Mouse (Mus musculus): ENCODE measurements around the gene Tmem80. TPM values are rescaled to one million over a fixed set of nuclear protein-coding genes. Genes with fewer than 3 reads are reported as not detected.

The Tmem80 gene
- total and polyA plus RNA-seq, 2 experiments from 2014 or later: 23.6 to 29.8 TPM

- H3K9me3 ChIP-seq (replicated peaks; ENCODE audit: control insufficient read depth, low read length): no peaks in the 10 kb centered on the region
- ATAC-seq (ENCODE audit: insufficient read depth, low read depth) (no peak), DNase-seq (ENCODE audit: low spot score) (no peak)
- no peak for TF ChIP-seq EP300 (IDR thresholded peaks at IDR 0.05; ENCODE audit: low read depth)
- TF ChIP-seq CTCF (IDR thresholded peaks at IDR 0.05; ENCODE audit: low read depth): peak; percentile 20; the same call in 1 of the 2 replicates
- no peaks in the 10 kb centered on the region for H3K36me3 ChIP-seq (replicated peaks; ENCODE audit: control insufficient read depth, insufficient read depth, low read length)
- no peaks in the 10 kb centered on the region for H3K4me1 ChIP-seq (ENCODE audit: control insufficient read depth, insufficient read depth)
- no peak overlapping the region for H3K4me2 ChIP-seq (ENCODE audit: low read depth, low read length)
- H3K27me3 ChIP-seq (ENCODE audit: control insufficient read depth, insufficient read depth, low read length): peaks cover 8% of the 10 kb centered on the region; the same call in 1 of the 2 replicates
- 47% methylated on average over 12 of the region's 12 CpGs for WGBS
- H3K27ac ChIP-seq (ENCODE audit: low read depth): no peak overlapping the region
- no peak overlapping the region for H3K4me3 ChIP-seq (ENCODE audit: low read depth, low read length)
- no peak overlapping the region for H3K9ac ChIP-seq (replicated peaks; ENCODE audit: low read depth, low read length)
Observed at GRCm38 (mm10) chr7:141355626-141356326, 28.2 kb downstream of the Tmem80 start.

- DNase-seq (ENCODE audit: low spot score) (no peak), ATAC-seq (ENCODE audit: insufficient read depth, low read depth) (no peak)
- TF ChIP-seq CTCF (IDR thresholded peaks at IDR 0.05; ENCODE audit: low read depth) (no peak), EP300 (IDR thresholded peaks at IDR 0.05; ENCODE audit: low read depth) (no peak)
- Histone ChIP-seq H3K36me3 (replicated peaks; ENCODE audit: control insufficient read depth, insufficient read depth, low read length) (no peaks in the 10 kb centered on the region), H3K4me3 (ENCODE audit: low read depth, low read length) (no peak overlapping the region), H3K4me2 (ENCODE audit: low read depth, low read length) (no peak overlapping the region), H3K27ac (ENCODE audit: low read depth) (no peak overlapping the region), H3K4me1 (ENCODE audit: control insufficient read depth, insufficient read depth) (no peaks in the 10 kb centered on the region), H3K9ac (replicated peaks; ENCODE audit: low read depth, low read length) (no peak overlapping the region), H3K9me3 (replicated peaks; ENCODE audit: control insufficient read depth, low read length) (no peaks in the 10 kb centered on the region), H3K27me3 (ENCODE audit: control insufficient read depth, insufficient read depth, low read length) (peaks cover 17% of the 10 kb centered on the region)
- 70% methylated on average over 14 of the region's 14 CpGs for WGBS
Observed at GRCm38 (mm10) chr7:141356971-141357370, 29.4 kb downstream of the Tmem80 start.

GRCm38 (mm10) chr7:141361510-141361909, 34.0 kb downstream of the Tmem80 start:
- no peak overlapping the region for H3K27ac ChIP-seq (ENCODE audit: low read depth)
- WGBS: 16% methylated on average over 24 of the region's 24 CpGs
- no peaks in the 10 kb centered on the region for H3K9me3 ChIP-seq (replicated peaks; ENCODE audit: control insufficient read depth, low read length)
- no peak overlapping the region for H3K4me3 ChIP-seq (ENCODE audit: low read depth, low read length)
- peaks cover 14% of the 10 kb centered on the region for H3K27me3 ChIP-seq (ENCODE audit: control insufficient read depth, insufficient read depth, low read length)
- H3K4me2 ChIP-seq (ENCODE audit: low read depth, low read length): no peak overlapping the region
- H3K4me1 ChIP-seq (ENCODE audit: control insufficient read depth, insufficient read depth): no peaks in the 10 kb centered on the region
- H3K9ac ChIP-seq (replicated peaks; ENCODE audit: low read depth, low read length): no peak overlapping the region
- TF ChIP-seq EP300 (IDR thresholded peaks at IDR 0.05; ENCODE audit: low read depth): no peak
- no peak for TF ChIP-seq CTCF (IDR thresholded peaks at IDR 0.05; ENCODE audit: low read depth)
- DNase-seq (ENCODE audit: low spot score) (no peak), ATAC-seq (ENCODE audit: insufficient read depth, low read depth) (no peak)
- H3K36me3 ChIP-seq (replicated peaks; ENCODE audit: control insufficient read depth, insufficient read depth, low read length): no peaks in the 10 kb centered on the region

GRCm38 (mm10) chr7:141363106-141363751, 35.7 kb downstream of the Tmem80 start:
- H3K9me3 ChIP-seq (replicated peaks; ENCODE audit: control insufficient read depth, low read length): no peaks in the 10 kb centered on the region
- H3K27ac ChIP-seq (ENCODE audit: low read depth): no peak overlapping the region
- ATAC-seq (ENCODE audit: insufficient read depth, low read depth): peak; percentile 69

GRCm38 (mm10) chr7:141363752-141364125, 36.2 kb downstream of the Tmem80 start:
- no peaks in the 10 kb centered on the region for H3K4me1 ChIP-seq (ENCODE audit: control insufficient read depth, insufficient read depth)
- H3K27ac ChIP-seq (ENCODE audit: low read depth): no peak overlapping the region
- H3K36me3 ChIP-seq (replicated peaks; ENCODE audit: control insufficient read depth, insufficient read depth, low read length): no peaks in the 10 kb centered on the region
- H3K27me3 ChIP-seq (ENCODE audit: control insufficient read depth, insufficient read depth, low read length): peaks cover 11% of the 10 kb centered on the region
- H3K4me2 ChIP-seq (ENCODE audit: low read depth, low read length): no peak overlapping the region
- 42% methylated on average over 2 of the region's 2 CpGs for WGBS
- TF ChIP-seq CTCF (IDR thresholded peaks at IDR 0.05; ENCODE audit: low read depth) (no peak), EP300 (IDR thresholded peaks at IDR 0.05; ENCODE audit: low read depth) (no peak)
- ATAC-seq (ENCODE audit: insufficient read depth, low read depth): no peak
- H3K4me3 ChIP-seq (ENCODE audit: low read depth, low read length): no peak overlapping the region
- no peak overlapping the region for H3K9ac ChIP-seq (replicated peaks; ENCODE audit: low read depth, low read length)
- DNase-seq (ENCODE audit: low spot score): no peak
- no peaks in the 10 kb centered on the region for H3K9me3 ChIP-seq (replicated peaks; ENCODE audit: control insufficient read depth, low read length)

More at GRCm38 (mm10) chr7:141363106-141363751, 35.7 kb downstream of the Tmem80 start:
- DNase-seq (ENCODE audit: low spot score): peak; percentile 76
- no peak overlapping the region for H3K4me3 ChIP-seq (ENCODE audit: low read depth, low read length)
- no peak overlapping the region for H3K9ac ChIP-seq (replicated peaks; ENCODE audit: low read depth, low read length)
- H3K36me3 ChIP-seq (replicated peaks; ENCODE audit: control insufficient read depth, insufficient read depth, low read length): no peaks in the 10 kb centered on the region
- H3K27me3 ChIP-seq (ENCODE audit: control insufficient read depth, insufficient read depth, low read length): peaks cover 11% of the 10 kb centered on the region
- 53% methylated on average over 4 of the region's 4 CpGs for WGBS
- TF ChIP-seq EP300 (IDR thresholded peaks at IDR 0.05; ENCODE audit: low read depth): no peak
- TF ChIP-seq CTCF (IDR thresholded peaks at IDR 0.05; ENCODE audit: low read depth): peak; percentile 85
- H3K4me2 ChIP-seq (ENCODE audit: low read depth, low read length): no peak overlapping the region
- H3K4me1 ChIP-seq (ENCODE audit: control insufficient read depth, insufficient read depth): no peaks in the 10 kb centered on the region

All from heart, postnatal 0 days (tissue).